Mouse (Mus musculus) adrenal gland (tissue): ENCODE data around the gene A930009A15Rik.

Source experiments
- intact Hi-C: fragments of 180-260 bp; cut with DNase I; formaldehyde crosslinking; loops from one replicate; pipeline ENCODE4 v1.15.1; 2025

A930009A15Rik gene

GRCm38 (mm10) chr10:115579494-115579893 is 9.7 kb downstream of the A930009A15Rik start:
- intact Hi-C loops = no loop called here

DNA sequence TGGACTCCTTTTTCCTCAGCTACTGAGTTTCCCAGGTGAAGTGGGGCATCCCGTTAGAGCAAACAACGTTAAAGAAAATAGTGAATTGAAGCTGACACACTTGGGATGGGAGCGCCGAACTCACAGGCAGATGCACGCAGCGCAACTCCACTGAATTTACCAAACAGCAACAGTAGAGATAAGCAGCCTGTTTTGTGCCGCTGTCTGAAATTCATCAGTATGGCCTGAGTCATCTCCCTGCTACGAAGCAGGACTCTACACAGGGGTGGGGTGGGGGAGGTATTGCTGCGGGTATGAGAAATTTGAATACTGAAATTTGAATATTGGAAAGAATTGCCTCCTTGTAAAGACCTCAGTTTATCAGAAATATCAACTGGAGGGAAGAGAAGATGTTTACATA is 12.2 kb downstream of the A930009A15Rik start:
- intact Hi-C loops = loop anchor here (10.0 kb wide), 1 partner anchor 117 kb away; no protein-coding TSS in a partner anchor

GRCm38 (mm10) chr10:115583071-115583470 is 13.3 kb downstream of the A930009A15Rik start:
- intact Hi-C loops = loop anchor here (10.0 kb wide), 1 partner anchor 118 kb away; no protein-coding TSS in a partner anchor

DNA sequence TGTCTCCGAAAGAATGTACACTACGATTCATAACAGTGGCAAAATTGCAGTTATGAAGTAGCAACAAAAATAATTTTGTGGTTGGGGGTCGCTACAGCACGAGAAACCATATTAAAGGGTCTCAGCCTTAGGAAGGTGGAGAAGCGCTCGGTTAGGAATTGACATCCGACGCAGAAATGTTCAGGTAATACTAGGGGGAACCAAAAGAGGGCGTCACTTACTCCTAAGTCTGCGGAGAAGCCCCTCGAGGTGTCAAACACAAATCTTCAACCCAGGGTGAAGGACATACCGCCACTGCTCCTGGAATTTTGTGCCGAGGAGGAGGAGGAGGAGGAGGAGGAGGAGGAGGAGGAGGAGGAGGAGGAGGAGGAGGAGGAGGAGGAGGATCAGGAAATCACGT is 14.9 kb downstream of the A930009A15Rik start:
- intact Hi-C loops = loop anchor here (10.0 kb wide), 1 partner anchor 120 kb away; no protein-coding TSS in a partner anchor

GRCm38 (mm10) chr10:115585491-115586245 is 15.9 kb downstream of the A930009A15Rik start:
- intact Hi-C loops = loop anchor here (10.0 kb wide), 1 partner anchor 121 kb away; no protein-coding TSS in a partner anchor

- intact Hi-C loops = loop anchor here (10.0 kb wide), 1 partner anchor 122 kb away; no protein-coding TSS in a partner anchor
These were observed 16.8 kb downstream of the A930009A15Rik start for GRCm38 (mm10) chr10:115586246-115587231.

- intact Hi-C loops = loop anchor here (10.0 kb wide), 1 partner anchor 123 kb away; no protein-coding TSS in a partner anchor
These were observed 17.6 kb downstream of the A930009A15Rik start, which contains the start of gene Lgr5 for GRCm38 (mm10) chr10:115587301-115587969. Lgr5 (minus strand) TSS chr10:115587780.

DNA sequence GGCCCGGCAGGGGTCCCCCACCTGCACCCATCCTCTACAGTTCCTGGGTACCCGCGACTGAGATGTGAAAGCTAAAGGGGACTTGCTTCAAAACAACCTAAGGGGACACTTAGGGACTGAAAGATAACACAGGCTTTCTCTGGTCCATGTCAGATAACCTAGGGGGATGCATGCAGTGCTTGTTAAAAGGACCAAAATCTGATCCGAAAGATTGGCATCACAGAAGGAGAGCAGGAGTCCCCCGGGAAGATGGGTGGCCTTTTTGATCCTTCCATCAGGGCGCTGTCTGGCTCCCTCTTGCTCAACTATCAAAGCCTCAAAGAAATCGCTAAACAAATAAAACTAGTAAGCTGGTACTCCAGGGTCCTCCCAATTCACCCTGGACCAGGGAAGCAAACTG is 18.2 kb downstream of the A930009A15Rik start:
- intact Hi-C loops = loop anchor here (10.0 kb wide), 1 partner anchor 123 kb away; no protein-coding TSS in a partner anchor

DNA sequence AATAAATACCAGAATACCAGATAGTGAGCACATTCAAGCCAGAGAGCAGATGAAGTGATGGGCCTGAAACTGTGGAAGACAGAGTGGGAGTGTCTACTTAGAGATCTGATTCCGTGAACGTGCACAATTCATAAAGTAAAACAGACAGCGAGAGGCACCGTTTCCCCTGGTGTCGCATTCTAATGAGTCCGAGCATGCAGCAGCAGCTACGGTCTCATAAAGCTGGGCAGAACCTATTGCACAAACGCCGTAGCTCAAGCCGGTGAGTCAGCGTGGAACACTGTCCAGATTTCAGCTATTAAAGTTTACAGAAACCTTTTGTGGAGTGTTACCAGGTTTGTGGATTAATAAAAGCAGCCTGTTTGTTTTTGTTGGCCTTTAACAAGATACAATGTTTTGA is 23.4 kb downstream of the A930009A15Rik start:
- intact Hi-C loops = no loop called here

DNA sequence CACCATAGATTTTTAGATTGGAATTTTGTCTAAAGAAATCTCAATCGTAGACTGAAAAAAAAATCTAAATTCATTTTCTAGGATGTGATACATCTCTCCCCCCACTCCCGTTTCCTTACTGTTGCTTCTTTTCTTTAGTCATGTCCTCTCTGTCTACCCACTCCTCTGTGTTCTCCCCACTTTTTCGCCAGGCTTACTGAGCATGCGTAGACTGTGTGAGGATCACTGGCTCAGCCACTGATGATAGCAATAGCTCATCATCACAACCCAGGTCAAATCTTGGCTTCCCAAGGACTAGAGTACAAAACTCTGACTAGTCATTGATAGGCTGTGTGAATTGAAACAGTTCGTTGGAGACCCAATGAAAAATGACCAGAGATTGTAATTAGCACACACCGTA is 23.9 kb downstream of the A930009A15Rik start:
- intact Hi-C loops = no loop called here

DNA sequence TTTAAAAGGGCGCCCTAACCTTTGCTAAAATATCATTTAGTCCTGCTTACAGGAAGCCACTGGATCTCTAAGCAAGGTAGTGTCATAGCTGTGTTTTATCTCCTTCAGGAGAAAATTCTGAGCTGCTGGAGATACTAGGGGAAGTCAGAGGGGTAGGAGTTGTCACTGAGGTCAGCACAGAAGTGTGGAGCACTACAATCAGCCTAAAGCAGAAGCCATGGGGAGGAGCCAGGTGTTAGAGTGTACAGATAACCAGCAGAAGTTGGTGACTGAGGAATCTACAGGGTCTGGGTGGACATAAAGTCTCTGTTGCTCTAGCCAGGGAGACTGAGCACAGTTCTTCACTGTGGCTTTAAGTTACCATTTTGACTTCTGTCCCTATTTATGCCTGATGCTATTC is 26.0 kb downstream of the A930009A15Rik start:
- intact Hi-C loops = no loop called here

GRCm38 (mm10) chr10:115617456-115618287 is 47.9 kb downstream of the A930009A15Rik start:
- intact Hi-C loops = loop anchor here (5.0 kb wide), 2 partner anchors 205 to 295 kb away; no protein-coding TSS in a partner anchor

DNA sequence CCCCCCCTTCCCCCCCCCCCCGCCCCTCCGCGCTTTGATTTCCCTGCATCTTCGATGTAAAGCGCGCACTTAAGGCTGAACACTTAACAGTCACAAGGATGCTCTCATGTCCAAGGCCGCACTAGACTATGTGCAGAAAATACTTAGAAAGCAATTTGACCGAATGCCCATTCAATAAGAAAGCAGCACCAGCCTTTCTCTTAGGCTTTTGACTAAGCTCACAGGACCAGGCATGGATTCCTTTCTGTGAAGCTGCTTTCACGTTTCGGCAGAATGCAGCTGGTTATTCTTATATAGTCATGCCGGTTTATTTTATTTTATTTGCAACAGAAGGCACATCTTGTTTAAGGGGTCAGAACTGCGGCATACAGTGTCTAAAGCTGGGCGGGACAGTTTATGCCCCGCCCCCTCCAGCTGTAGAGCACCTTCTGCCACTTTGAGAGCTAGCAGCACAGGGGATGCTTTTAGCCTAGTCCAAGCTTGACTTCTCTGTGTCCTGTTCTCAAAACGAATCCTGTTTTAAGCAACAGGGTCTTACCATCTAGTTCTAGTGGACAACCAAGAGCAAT is 48.6 kb downstream of the A930009A15Rik start:
- intact Hi-C loops = loop anchor here (5.0 kb wide), 2 partner anchors 206 to 296 kb away; no protein-coding TSS in a partner anchor

DNA sequence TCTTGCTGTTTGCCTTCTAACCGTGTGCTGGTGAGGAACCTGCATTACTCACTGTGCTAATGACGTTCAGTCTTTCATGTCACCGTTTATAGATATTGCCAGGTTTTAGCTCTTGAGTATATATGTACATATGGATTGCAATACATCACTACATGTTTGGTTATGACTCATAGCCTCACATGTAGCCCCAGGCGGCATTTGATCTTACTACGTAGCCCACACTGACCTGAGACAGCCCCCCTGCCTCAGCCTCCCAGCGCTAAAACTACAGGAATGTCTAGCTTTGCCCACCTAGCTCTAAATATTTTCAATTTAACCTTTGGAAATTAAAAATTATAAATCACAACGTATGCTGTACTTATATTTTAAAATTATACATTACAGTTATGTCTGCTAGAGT is 53.7 kb downstream of the A930009A15Rik start:
- intact Hi-C loops = no loop called here

- intact Hi-C loops = no loop called here
These were observed 54.3 kb downstream of the A930009A15Rik start for GRCm38 (mm10) chr10:115623956-115624671.

GRCm38 (mm10) chr10:115624957-115625356 is 55.2 kb downstream of the A930009A15Rik start:
- intact Hi-C loops = no loop called here

- intact Hi-C loops = no loop called here
These were observed 56.9 kb downstream of the A930009A15Rik start for GRCm38 (mm10) chr10:115626678-115627077.
